Mouse (Mus musculus): Measurements from ENCODE around the gene Psmb7. TPM values are rescaled to one million over a fixed set of nuclear protein-coding genes. Genes with fewer than 3 reads are reported as not detected.
A peak's percentile ranks its signal among the peaks of the same experiment; 100 is the strongest.

Gene Psmb7
- polyA plus RNA-seq, 1 experiment = 28.4 TPM

DNA sequence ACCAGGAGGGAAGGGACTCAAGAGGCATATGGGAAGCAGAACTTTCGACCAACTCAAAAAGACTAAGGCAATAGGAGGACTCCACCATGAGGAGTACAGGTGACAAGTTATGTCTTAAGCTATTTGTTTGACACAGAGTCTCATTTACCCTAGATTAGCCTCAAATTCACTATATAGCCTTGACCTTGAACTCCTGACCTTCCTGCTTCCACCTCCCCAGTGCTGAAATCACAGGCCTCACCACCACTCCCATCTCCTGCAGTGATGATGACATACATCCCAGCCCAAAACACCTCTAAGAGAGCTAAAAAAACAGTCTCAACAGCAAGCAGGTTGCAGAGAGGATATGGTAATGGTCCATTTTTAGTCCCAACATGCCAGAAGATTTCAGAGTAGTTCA lies 2.1 kb downstream of the Psmb7 start:
- 84% methylated on average over 1 of the region's 1 CpGs for WGBS
- H3K4me3 ChIP-seq (ENCODE audit: low read depth, low read length) = no peak overlapping the region

DNA sequence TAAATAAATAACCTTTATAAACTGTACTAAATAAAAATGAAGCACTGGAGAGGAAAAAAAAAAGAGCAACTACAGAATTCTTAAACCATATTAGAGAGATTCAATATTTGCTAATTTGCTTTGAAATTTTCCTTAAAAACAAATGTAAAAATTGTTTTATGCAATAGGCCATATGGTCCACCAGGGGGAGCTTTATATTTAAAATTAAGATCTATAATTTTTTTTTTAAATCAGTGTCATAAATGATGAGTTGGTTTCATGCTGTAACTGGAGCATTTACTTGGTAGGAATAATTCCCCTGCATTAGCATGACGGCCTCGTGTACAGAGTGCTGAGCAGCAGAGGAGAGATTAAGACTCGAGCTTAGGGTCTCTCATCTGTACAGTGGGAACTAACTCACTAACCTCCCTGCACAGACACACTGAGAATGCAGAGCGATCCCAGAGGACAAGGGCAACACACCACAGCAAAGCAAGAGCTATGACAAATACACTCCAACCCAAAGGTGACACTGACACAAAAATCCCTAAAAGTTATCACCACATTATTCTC lies 6.1 kb downstream of the Psmb7 start:
- TF ChIP-seq CTCF (IDR thresholded peaks at IDR 0.05; ENCODE audit: extremely low read depth, insufficient read length, insufficient replicate concordance, low read depth, low read length) (0 out of 2 replicates have a peak, but pooled peaks have one; percentile 14), POLR2A (IDR thresholded peaks at IDR 0.05; ENCODE audit: low read depth, low read length) (no peak)
- Histone ChIP-seq H3K36me3 (ENCODE audit: control insufficient read depth, insufficient read depth, low read length) (peaks cover 62% of the 10 kb centered on the region), H3K4me1 (ENCODE audit: control insufficient read depth, insufficient read depth, insufficient read length, low read length) (no peaks in the 10 kb centered on the region), H3K27ac (ENCODE audit: insufficient read depth, low read depth, low read length) (no peak overlapping the region), H3K27me3 (ENCODE audit: control insufficient read depth, insufficient read depth, low read length) (no peaks in the 10 kb centered on the region), H3K4me3 (ENCODE audit: low read depth, low read length) (no peak overlapping the region)
- 83% methylated on average over 4 of the region's 4 CpGs for WGBS

More for the DNA sequence above, 2.1 kb downstream of the Psmb7 start:
- H3K36me3 ChIP-seq (ENCODE audit: control insufficient read depth, insufficient read depth, low read length) = peaks cover 35% of the 10 kb centered on the region
- TF ChIP-seq CTCF (IDR thresholded peaks at IDR 0.05; ENCODE audit: extremely low read depth, insufficient read length, insufficient replicate concordance, low read depth, low read length) (no peak), POLR2A (IDR thresholded peaks at IDR 0.05; ENCODE audit: low read depth, low read length) (no peak)
- H3K27ac ChIP-seq (ENCODE audit: insufficient read depth, low read depth, low read length) = no peak overlapping the region
- H3K4me1 ChIP-seq (ENCODE audit: control insufficient read depth, insufficient read depth, insufficient read length, low read length) = peaks cover 3% of the 10 kb centered on the region; the same call in 1 of the 2 replicates
- H3K27me3 ChIP-seq (ENCODE audit: control insufficient read depth, insufficient read depth, low read length) = no peaks in the 10 kb centered on the region

DNA sequence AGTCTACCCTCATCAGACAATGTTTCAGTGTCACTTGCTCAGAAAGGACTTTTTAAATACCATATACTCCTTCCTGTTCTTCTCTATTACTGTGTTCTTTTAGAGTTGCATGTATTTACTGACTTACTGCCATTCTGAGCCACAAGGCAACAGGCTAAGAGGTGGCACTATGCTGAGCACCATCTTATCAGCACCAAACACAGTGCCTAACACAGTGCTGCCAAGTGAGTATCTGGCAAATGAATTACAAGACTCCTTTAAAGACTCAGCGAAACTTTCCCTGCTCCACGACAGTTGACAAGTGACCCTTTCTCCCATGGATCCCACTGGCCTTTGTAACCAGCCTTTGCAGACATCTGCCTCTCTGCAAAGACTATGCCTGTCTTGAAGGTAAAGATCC lies 13.3 kb downstream of the Psmb7 start:
- WGBS = 87% methylated on average over 2 of the region's 2 CpGs

DNA sequence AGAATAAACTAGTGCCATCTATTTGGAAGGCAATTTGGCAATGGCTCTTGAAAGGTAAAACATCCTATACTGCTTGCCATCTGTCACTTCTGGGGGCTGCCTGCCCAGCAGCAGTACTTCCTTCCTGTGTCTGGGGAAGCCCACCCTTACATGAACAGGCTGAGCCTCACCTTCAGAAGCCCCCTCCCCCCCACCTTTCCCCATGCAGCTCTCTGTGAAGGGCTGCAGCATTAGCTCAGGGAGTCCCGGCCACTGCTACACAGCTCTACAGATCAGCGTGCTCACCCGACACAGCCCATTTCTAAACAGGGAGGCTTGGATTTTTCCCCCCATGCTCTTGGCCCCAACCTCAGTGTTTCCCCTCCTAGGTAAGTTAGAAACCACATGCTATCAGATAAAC lies 14.4 kb downstream of the Psmb7 start:
- H3K27ac ChIP-seq (ENCODE audit: insufficient read depth, low read depth, low read length) = no peak overlapping the region
- 89% methylated on average over 3 of the region's 3 CpGs for WGBS
- no peak overlapping the region for H3K4me3 ChIP-seq (ENCODE audit: low read depth, low read length)
- peaks cover 54% of the 10 kb centered on the region for H3K36me3 ChIP-seq (ENCODE audit: control insufficient read depth, insufficient read depth, low read length)
- TF ChIP-seq POLR2A (IDR thresholded peaks at IDR 0.05; ENCODE audit: low read depth, low read length) (no peak), CTCF (IDR thresholded peaks at IDR 0.05; ENCODE audit: extremely low read depth, insufficient read length, insufficient replicate concordance, low read depth, low read length) (no peak)
- H3K27me3 ChIP-seq (ENCODE audit: control insufficient read depth, insufficient read depth, low read length) = no peaks in the 10 kb centered on the region
- no peaks in the 10 kb centered on the region for H3K4me1 ChIP-seq (ENCODE audit: control insufficient read depth, insufficient read depth, insufficient read length, low read length)

More for the DNA sequence above, 13.3 kb downstream of the Psmb7 start:
- no peaks in the 10 kb centered on the region for H3K27me3 ChIP-seq (ENCODE audit: control insufficient read depth, insufficient read depth, low read length)
- TF ChIP-seq CTCF (IDR thresholded peaks at IDR 0.05; ENCODE audit: extremely low read depth, insufficient read length, insufficient replicate concordance, low read depth, low read length) = no peak
- no peak for TF ChIP-seq POLR2A (IDR thresholded peaks at IDR 0.05; ENCODE audit: low read depth, low read length)
- H3K4me3 ChIP-seq (ENCODE audit: low read depth, low read length) = no peak overlapping the region
- H3K4me1 ChIP-seq (ENCODE audit: control insufficient read depth, insufficient read depth, insufficient read length, low read length) = no peaks in the 10 kb centered on the region
- H3K27ac ChIP-seq (ENCODE audit: insufficient read depth, low read depth, low read length) = no peak overlapping the region
- peaks cover 61% of the 10 kb centered on the region for H3K36me3 ChIP-seq (ENCODE audit: control insufficient read depth, insufficient read depth, low read length)

DNA sequence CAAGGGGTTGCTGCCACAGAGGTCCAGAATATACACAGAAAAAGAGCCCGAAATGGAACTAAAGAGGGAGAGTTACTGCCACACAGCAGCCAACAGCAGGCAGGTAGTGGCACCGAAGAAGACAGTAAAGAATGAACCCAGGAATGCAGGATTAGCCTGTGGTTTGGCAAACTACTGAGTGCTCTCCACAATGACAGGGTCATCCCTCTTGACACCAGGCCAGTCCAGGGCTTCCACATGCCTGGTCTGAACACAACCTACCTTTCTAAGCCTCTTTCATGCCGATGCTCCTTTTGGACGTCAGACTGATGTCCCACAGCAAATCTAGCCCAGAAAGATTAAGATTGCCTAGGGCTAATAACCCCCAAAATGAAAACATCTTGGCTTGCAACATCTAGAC lies 15.1 kb downstream of the Psmb7 start:
- peaks cover 49% of the 10 kb centered on the region for H3K36me3 ChIP-seq (ENCODE audit: control insufficient read depth, insufficient read depth, low read length)
- no peaks in the 10 kb centered on the region for H3K27me3 ChIP-seq (ENCODE audit: control insufficient read depth, insufficient read depth, low read length)
- no peaks in the 10 kb centered on the region for H3K4me1 ChIP-seq (ENCODE audit: control insufficient read depth, insufficient read depth, insufficient read length, low read length)
- H3K27ac ChIP-seq (ENCODE audit: insufficient read depth, low read depth, low read length) = no peak overlapping the region
- WGBS = 92% methylated on average over 4 of the region's 4 CpGs
- no peak overlapping the region for H3K4me3 ChIP-seq (ENCODE audit: low read depth, low read length)
- TF ChIP-seq POLR2A (IDR thresholded peaks at IDR 0.05; ENCODE audit: low read depth, low read length) (no peak), CTCF (IDR thresholded peaks at IDR 0.05; ENCODE audit: extremely low read depth, insufficient read length, insufficient replicate concordance, low read depth, low read length) (no peak)

DNA sequence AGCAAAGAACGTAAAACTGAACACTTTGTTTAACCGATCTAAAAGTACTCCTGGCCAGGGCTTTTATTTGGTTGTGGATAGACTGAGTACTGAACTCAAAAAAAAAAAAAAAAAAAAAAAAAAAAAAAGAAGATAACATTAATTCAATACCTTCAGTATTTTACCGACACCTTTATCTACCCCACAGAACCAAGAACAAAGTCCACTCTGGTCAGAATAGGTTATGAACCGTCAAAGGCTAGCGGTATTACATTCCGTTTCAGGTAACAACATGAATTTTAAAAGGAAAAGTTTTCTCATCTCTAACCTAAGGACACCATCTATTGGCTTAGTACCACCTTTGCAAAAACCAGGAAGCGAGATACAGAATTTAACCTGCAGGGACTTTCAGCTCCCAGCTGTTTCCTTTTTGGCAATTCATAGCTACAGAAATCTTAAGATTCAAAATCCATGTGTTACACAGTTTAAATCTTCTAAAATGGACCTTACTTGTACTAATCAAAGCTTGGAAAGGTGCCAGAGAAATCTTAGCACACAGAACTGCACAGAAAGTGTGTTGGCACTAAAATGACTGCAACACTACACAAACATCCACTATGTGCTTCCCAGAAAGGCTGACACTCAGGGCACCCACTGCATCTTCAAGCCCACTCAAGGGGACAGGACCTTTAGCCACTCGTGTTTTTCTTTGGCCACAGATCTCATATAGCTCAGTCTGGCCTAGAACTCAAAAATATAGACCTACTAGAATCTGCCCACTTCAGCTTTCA lies 19.9 kb downstream of the Psmb7 start:
- no peak overlapping the region for H3K27ac ChIP-seq (ENCODE audit: insufficient read depth, low read depth, low read length)
- peaks cover 21% of the 10 kb centered on the region for H3K36me3 ChIP-seq (ENCODE audit: control insufficient read depth, insufficient read depth, low read length)
- H3K4me1 ChIP-seq (ENCODE audit: control insufficient read depth, insufficient read depth, insufficient read length, low read length) = no peaks in the 10 kb centered on the region
- no peak overlapping the region for H3K4me3 ChIP-seq (ENCODE audit: low read depth, low read length)
- WGBS = 36% methylated on average over 8 of the region's 8 CpGs
- TF ChIP-seq CTCF (IDR thresholded peaks at IDR 0.05; ENCODE audit: extremely low read depth, insufficient read length, insufficient replicate concordance, low read depth, low read length) (no peak), POLR2A (IDR thresholded peaks at IDR 0.05; ENCODE audit: low read depth, low read length) (no peak)
- H3K27me3 ChIP-seq (ENCODE audit: control insufficient read depth, insufficient read depth, low read length) = no peaks in the 10 kb centered on the region

DNA sequence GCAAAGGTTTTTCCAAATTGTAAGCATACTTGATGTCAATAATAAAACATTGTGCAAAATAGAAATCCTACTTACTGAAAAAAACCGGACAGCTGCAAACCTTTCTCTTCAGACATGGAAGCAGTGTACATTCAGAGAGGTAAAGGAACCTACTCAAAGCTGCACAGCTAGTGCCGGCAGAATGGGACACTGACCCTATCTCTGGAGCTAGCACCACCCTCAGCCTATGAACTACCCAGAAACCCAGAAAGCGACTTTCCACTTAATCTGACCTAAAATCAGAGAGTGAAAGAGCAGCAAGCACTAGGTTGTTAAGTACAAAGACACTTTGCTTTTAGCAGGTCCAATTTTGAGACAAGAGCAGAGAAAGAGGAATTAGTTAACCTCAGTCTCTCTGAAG lies 20.5 kb downstream of the Psmb7 start:
- TF ChIP-seq CTCF (IDR thresholded peaks at IDR 0.05; ENCODE audit: extremely low read depth, insufficient read length, insufficient replicate concordance, low read depth, low read length) = no peak
- no peak for TF ChIP-seq POLR2A (IDR thresholded peaks at IDR 0.05; ENCODE audit: low read depth, low read length)
- 57% methylated on average over 3 of the region's 3 CpGs for WGBS
- Histone ChIP-seq H3K4me1 (ENCODE audit: control insufficient read depth, insufficient read depth, insufficient read length, low read length) (no peaks in the 10 kb centered on the region), H3K4me3 (ENCODE audit: low read depth, low read length) (no peak overlapping the region), H3K27me3 (ENCODE audit: control insufficient read depth, insufficient read depth, low read length) (no peaks in the 10 kb centered on the region), H3K36me3 (ENCODE audit: control insufficient read depth, insufficient read depth, low read length) (peaks cover 15% of the 10 kb centered on the region), H3K27ac (ENCODE audit: insufficient read depth, low read depth, low read length) (no peak overlapping the region)

Data from small intestine, adult 2 months (tissue).